Mouse (Mus musculus): Measurements from ENCODE around the gene Sox3.

Sox3 gene

GRCm38 (mm10) chrX:60892801-60893681 lies at the start of gene Sox3:
TSS of gene Sox3 (minus strand) at chrX:60893430.
- no peak for DNase-seq

- no peak for DNase-seq
These were observed 47.0 kb upstream of the Sox3 start for GRCm38 (mm10) chrX:60940225-60940624.

GRCm38 (mm10) chrX:60899546-60899945 lies 6.3 kb upstream of the Sox3 start:
- no peak for DNase-seq

- DNase-seq, result no peak
These were observed 5.4 kb upstream of the Sox3 start for GRCm38 (mm10) chrX:60898641-60899040.

- DNase-seq, result no peak
These were observed 3.1 kb upstream of the Sox3 start for GRCm38 (mm10) chrX:60896296-60896695.

GRCm38 (mm10) chrX:60895416-60895815 lies 2.2 kb upstream of the Sox3 start:
- no peak for DNase-seq

- no peak for DNase-seq
These were observed 702 bp upstream of the Sox3 start for GRCm38 (mm10) chrX:60893720-60894543.

- no peak for DNase-seq
These were observed 981 bp downstream of the Sox3 start for GRCm38 (mm10) chrX:60892098-60892800.

- no peak for DNase-seq
These were observed 1.7 kb downstream of the Sox3 start for GRCm38 (mm10) chrX:60891329-60892095.

DNA sequence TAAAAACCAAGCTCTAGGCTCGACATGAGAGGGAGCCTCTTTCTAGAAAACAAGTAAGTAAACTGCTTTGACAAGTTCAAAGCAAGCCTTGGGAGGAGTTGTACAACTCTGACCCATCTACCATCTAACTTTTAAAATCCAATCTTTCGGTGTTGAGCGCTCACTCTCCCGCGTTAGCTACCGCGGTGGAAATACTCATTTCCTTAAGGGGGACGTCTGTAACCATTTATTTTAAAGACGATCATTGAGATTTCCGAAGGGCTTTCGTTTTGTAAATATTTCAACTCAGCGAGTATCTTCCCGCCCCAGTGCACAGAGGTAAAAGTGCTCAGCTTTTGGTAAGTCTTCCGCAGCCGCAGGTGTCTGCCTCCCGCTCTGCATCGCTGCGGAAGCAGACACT lies 2.6 kb downstream of the Sox3 start:
- no peak for DNase-seq

DNA sequence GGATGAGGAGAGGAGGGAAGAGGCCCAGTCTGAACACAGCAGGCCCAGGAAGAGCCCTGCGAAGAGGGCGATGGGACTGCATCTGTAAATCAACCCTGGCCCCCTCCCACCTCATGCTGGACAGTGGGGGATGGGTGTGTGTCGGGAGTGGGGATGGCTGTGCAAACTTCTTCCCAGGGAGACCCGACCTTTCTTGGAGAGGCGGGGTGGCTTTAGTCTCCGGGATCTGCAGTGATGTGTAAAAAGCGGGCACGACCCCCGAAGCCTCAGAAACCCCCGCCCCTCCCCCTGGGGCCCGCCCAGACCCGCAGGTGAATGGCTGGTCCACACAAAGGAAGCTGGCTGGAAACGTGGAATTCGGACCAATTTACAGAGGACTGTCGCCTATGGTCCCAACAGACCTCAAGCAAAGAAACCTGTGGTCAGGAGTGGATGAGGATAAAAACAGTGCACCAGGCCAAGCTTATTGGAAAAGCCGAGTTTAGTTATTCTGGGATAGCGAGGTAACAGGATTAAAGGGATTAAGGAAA lies 3.2 kb downstream of the Sox3 start:
- DNase-seq, result no peak

Measured in lung, postnatal 14 days (tissue).